In genomic region chr7:102064655-102065045, GRCm38 (mm10) we compare ENCODE assay signal across 8 mouse cellular contexts. TPM values are rescaled to one million over a fixed set of nuclear protein-coding genes. Genes with fewer than 3 reads are reported as not detected.
A peak's percentile ranks its signal among the peaks of the same experiment; 100 is the strongest.
DNase-seq lines count a peak whose midpoint lies in the region; ATAC-seq and TF ChIP-seq lines count a peak whose summit lies in the region.

No protein-coding gene starts in this region.

- H3K9me3 ChIP-seq in limb, embryonic 15.5 days: no peaks in the 10 kb centered on the region
- no peaks in the 10 kb centered on the region for H3K9me3 ChIP-seq in stomach, postnatal 0 days (ENCODE audit: control insufficient read depth, low read length)

- TF ChIP-seq EP300 in stomach, postnatal 0 days (optimal IDR thresholded peaks at IDR 0.05): no peak

- no peak for ATAC-seq in limb, embryonic 15.5 days (ENCODE audit: insufficient number of reproducible peaks, low FRiP score, low TSS enrichment, low read depth)
- peak; percentile 17; the same call in 1 of the 2 replicates for ATAC-seq in stomach, postnatal 0 days (ENCODE audit: low FRiP score, low TSS enrichment)

- no peak for TF ChIP-seq POLR2A in spleen, adult 2 months (IDR thresholded peaks at IDR 0.05; ENCODE audit: low read depth, low read length)

- DNase-seq in embryo, embryonic 11 days: peak; percentile 7
- DNase-seq in embryo, embryonic 10.5 days (ENCODE audit: low spot score): no peak
- DNase-seq in spleen, adult 2 months (ENCODE audit: low read depth in 1 of 2, low spot score in 2 of 2): no peak
- DNase-seq in spleen, postnatal 36 days (ENCODE audit: low spot score in 2 of 2): no peak
- no peak for DNase-seq in stomach, postnatal 0 days (ENCODE audit: low spot score)
- DNase-seq in adrenal gland, adult (ENCODE audit: inconsistent age in 2 of 2, low spot score in 1 of 2): no peak
- no peak for DNase-seq in gastrocnemius, adult 18-20 months (ENCODE audit: low spot score)

- peak overlapping the region; percentile 72 for H3K9ac ChIP-seq in limb, embryonic 15.5 days
- H3K9ac ChIP-seq in stomach, postnatal 0 days (ENCODE audit: low read length): peak overlapping the region; percentile 64

- H3K27ac ChIP-seq in spleen, adult 2 months (ENCODE audit: insufficient read depth, low read length): peak overlapping the region; percentile 78
- peak overlapping the region; percentile 90 for H3K27ac ChIP-seq in limb, embryonic 15.5 days
- H3K27ac ChIP-seq in stomach, postnatal 0 days (replicated peaks): peak overlapping the region; percentile 87

- H3K36me3 ChIP-seq in spleen, adult 2 months (ENCODE audit: control insufficient read depth, insufficient read depth, low read length): no peaks in the 10 kb centered on the region
- H3K36me3 ChIP-seq in limb, embryonic 15.5 days: peaks cover 14% of the 10 kb centered on the region; the same call in 1 of the 2 replicates
- no peaks in the 10 kb centered on the region for H3K36me3 ChIP-seq in stomach, postnatal 0 days (ENCODE audit: control insufficient read depth, insufficient read depth, low read length)

- H3K27me3 ChIP-seq in spleen, adult 2 months (ENCODE audit: control insufficient read depth, insufficient read depth, low read length): no peaks in the 10 kb centered on the region
- no peaks in the 10 kb centered on the region for H3K27me3 ChIP-seq in limb, embryonic 15.5 days
- H3K27me3 ChIP-seq in stomach, postnatal 0 days (ENCODE audit: control insufficient read depth, insufficient read depth, low read length): no peaks in the 10 kb centered on the region

- WGBS in spleen, adult 2 months: 1% methylated on average over 9 of the region's 9 CpGs
- 2% methylated on average over 9 of the region's 9 CpGs for WGBS in limb, embryonic 15.5 days
- under 1% methylated on average over 9 of the region's 9 CpGs for WGBS in stomach, postnatal 0 days

- peak overlapping the region; percentile 56 for H3K4me2 ChIP-seq in limb, embryonic 15.5 days
- H3K4me2 ChIP-seq in stomach, postnatal 0 days (replicated peaks; ENCODE audit: low read depth): peak overlapping the region; percentile 70

- no peak for TF ChIP-seq CTCF in spleen, adult 2 months (IDR thresholded peaks at IDR 0.05; ENCODE audit: extremely low read depth, insufficient read depth, insufficient read length, insufficient replicate concordance)
- TF ChIP-seq CTCF in stomach, postnatal 0 days (IDR thresholded peaks at IDR 0.05; ENCODE audit: low read depth): no peak

- H3K4me3 ChIP-seq in spleen, adult 2 months (ENCODE audit: extremely low read depth, insufficient read depth, insufficient read length): peak overlapping the region; percentile 72
- peak overlapping the region; percentile 69 for H3K4me3 ChIP-seq in limb, embryonic 15.5 days
- H3K4me3 ChIP-seq in stomach, postnatal 0 days (ENCODE audit: low read depth, low read length): peak overlapping the region; percentile 71

- no peaks in the 10 kb centered on the region; the same call in 1 of the 2 replicates for H3K4me1 ChIP-seq in spleen, adult 2 months (ENCODE audit: control insufficient read depth, insufficient read depth, insufficient read length)
- H3K4me1 ChIP-seq in limb, embryonic 15.5 days: peaks cover 17% of the 10 kb centered on the region
- peaks cover 7% of the 10 kb centered on the region; the same call in 1 of the 2 replicates for H3K4me1 ChIP-seq in stomach, postnatal 0 days (replicated peaks; ENCODE audit: control insufficient read depth, insufficient read depth)

RNA-seq across cellular contexts. Expression of gene Rnf121, which starts 0.6 kb away (rescaled TPM):
- polyA plus RNA-seq in spleen, adult 2 months (2012; rRNA removed): 14.2 and 17.7 TPM in 2 replicates
- polyA plus RNA-seq in limb, embryonic 15.5 days (2015; fragmentation: Nextera tagmentation; extraction: Ambion mirVana): 30.8 and 32.8 TPM in 2 replicates
- 18.0 and 18.7 TPM in 2 replicates for polyA plus RNA-seq in stomach, postnatal 0 days (2015; fragmentation: Nextera tagmentation; extraction: Ambion mirVana)
- total RNA-seq in gastrocnemius, adult 18-20 months (2021): 10 to 100 TPM; 20.6 to 27.5 TPM

RNA-seq across cellular contexts. Expression of gene Xndc1, which starts 0.7 kb away (rescaled TPM):
- polyA plus RNA-seq in spleen, adult 2 months (2012; rRNA removed): 18.3 and 21.5 TPM in 2 replicates
- 30.6 and 32.3 TPM in 2 replicates for polyA plus RNA-seq in limb, embryonic 15.5 days (2015; fragmentation: Nextera tagmentation; extraction: Ambion mirVana)
- 7.8 and 8.9 TPM in 2 replicates for polyA plus RNA-seq in stomach, postnatal 0 days (2015; fragmentation: Nextera tagmentation; extraction: Ambion mirVana)
- 1 to 10 TPM; 2.9 to 4.1 TPM for total RNA-seq in gastrocnemius, adult 18-20 months (2021)

RNA-seq across cellular contexts. Expression of gene Xntrpc, which starts 0.9 kb away (rescaled TPM):
- 2.6 and 4.9 TPM in 2 replicates for polyA plus RNA-seq in spleen, adult 2 months (2012; rRNA removed)
- polyA plus RNA-seq in limb, embryonic 15.5 days (2015; fragmentation: Nextera tagmentation; extraction: Ambion mirVana): 1.5 and 1.6 TPM in 2 replicates
- 0.25 and 0.27 TPM in 2 replicates for polyA plus RNA-seq in stomach, postnatal 0 days (2015; fragmentation: Nextera tagmentation; extraction: Ambion mirVana)
- under 1 TPM; 0.68 to 0.78 TPM for total RNA-seq in gastrocnemius, adult 18-20 months (2021)

RNA-seq across cellular contexts. Expression of gene Trpc2, which starts 18.3 kb away (rescaled TPM):
- 0.42 and 2.0 TPM in 2 replicates for polyA plus RNA-seq in spleen, adult 2 months (2012; rRNA removed)
- not detected in 2 replicates for polyA plus RNA-seq in limb, embryonic 15.5 days (2015; fragmentation: Nextera tagmentation; extraction: Ambion mirVana)
- 0.11 TPM in 1 of 2 replicates, not detected in the other for polyA plus RNA-seq in stomach, postnatal 0 days (2015; fragmentation: Nextera tagmentation; extraction: Ambion mirVana)
- total RNA-seq in gastrocnemius, adult 18-20 months (2021): under 1 TPM; 0.23 to 0.31 TPM

RNA-seq across cellular contexts. Expression of gene Art1, which starts 36.9 kb away (rescaled TPM):
- 0.13 and 0.15 TPM in 2 replicates for polyA plus RNA-seq in spleen, adult 2 months (2012; rRNA removed)
- 14.9 and 38.9 TPM in 2 replicates for polyA plus RNA-seq in limb, embryonic 15.5 days (2015; fragmentation: Nextera tagmentation; extraction: Ambion mirVana)
- 0.25 and 0.38 TPM in 2 replicates for polyA plus RNA-seq in stomach, postnatal 0 days (2015; fragmentation: Nextera tagmentation; extraction: Ambion mirVana)
- total RNA-seq in gastrocnemius, adult 18-20 months (2021): 100 to 1,000 TPM; 558 to 637 TPM
